Mouse (Mus musculus): ENCODE results near the gene Gpat2. TPM values are rescaled to one million over a fixed set of nuclear protein-coding genes. Genes with fewer than 3 reads are reported as not detected.
A peak's percentile ranks its signal among the peaks of the same experiment; 100 is the strongest.

The Gpat2 gene
- polyA plus RNA-seq, 1 experiment, result 0.85 TPM

GRCm38 (mm10) chr2:127482533-127482911 lies 57.5 kb downstream of the Gpat2 start:
- DNase-seq, result no peak
- H3K36me3 ChIP-seq (ENCODE audit: control insufficient read depth, insufficient read depth, low read length), result no peaks in the 10 kb centered on the region
- under 1% methylated on average over 21 of the region's 21 CpGs for WGBS
- peaks cover 9% of the 10 kb centered on the region for H3K27me3 ChIP-seq (ENCODE audit: control insufficient read depth, insufficient read depth, low read length)
- 0 out of 2 replicates have a peak overlapping the region, but pooled peaks have one; percentile 15 for H3K4me3 ChIP-seq (ENCODE audit: control insufficient read depth, insufficient read depth, low read length)
- no peak for TF ChIP-seq POLR2A (IDR thresholded peaks at IDR 0.05; ENCODE audit: control insufficient read depth, extremely low read depth, insufficient read depth, low read length, poor library complexity)
- TF ChIP-seq CTCF (IDR thresholded peaks at IDR 0.05; ENCODE audit: borderline replicate concordance, control insufficient read depth, extremely low read depth, insufficient read depth, low read length, poor library complexity), result no peak
- no peak overlapping the region for H3K27ac ChIP-seq (ENCODE audit: control insufficient read depth, insufficient read depth, low read length)
- H3K4me1 ChIP-seq (replicated peaks; ENCODE audit: control insufficient read depth, insufficient read depth, low read length), result peaks cover 10% of the 10 kb centered on the region

GRCm38 (mm10) chr2:127483001-127483400 lies 58.0 kb downstream of the Gpat2 start:
- Histone ChIP-seq H3K27me3 (ENCODE audit: control insufficient read depth, insufficient read depth, low read length) (peaks cover 9% of the 10 kb centered on the region), H3K4me1 (replicated peaks; ENCODE audit: control insufficient read depth, insufficient read depth, low read length) (peaks cover 10% of the 10 kb centered on the region), H3K4me3 (ENCODE audit: control insufficient read depth, insufficient read depth, low read length) (no peak overlapping the region), H3K27ac (ENCODE audit: control insufficient read depth, insufficient read depth, low read length) (no peak overlapping the region), H3K36me3 (ENCODE audit: control insufficient read depth, insufficient read depth, low read length) (no peaks in the 10 kb centered on the region)
- no peak for DNase-seq
- WGBS, result 2% methylated on average over 21 of the region's 21 CpGs
- no peak for TF ChIP-seq POLR2A (IDR thresholded peaks at IDR 0.05; ENCODE audit: control insufficient read depth, extremely low read depth, insufficient read depth, low read length, poor library complexity)
- TF ChIP-seq CTCF (IDR thresholded peaks at IDR 0.05; ENCODE audit: borderline replicate concordance, control insufficient read depth, extremely low read depth, insufficient read depth, low read length, poor library complexity), result no peak

GRCm38 (mm10) chr2:127484476-127485170 lies 59.6 kb downstream of the Gpat2 start:
- Histone ChIP-seq H3K4me1 (replicated peaks; ENCODE audit: control insufficient read depth, insufficient read depth, low read length) (peaks cover 10% of the 10 kb centered on the region), H3K27ac (ENCODE audit: control insufficient read depth, insufficient read depth, low read length) (no peak overlapping the region), H3K27me3 (ENCODE audit: control insufficient read depth, insufficient read depth, low read length) (peaks cover 9% of the 10 kb centered on the region), H3K36me3 (ENCODE audit: control insufficient read depth, insufficient read depth, low read length) (no peaks in the 10 kb centered on the region), H3K4me3 (ENCODE audit: control insufficient read depth, insufficient read depth, low read length) (no peak overlapping the region)
- DNase-seq, result peak; percentile 41
- no peak for TF ChIP-seq CTCF (IDR thresholded peaks at IDR 0.05; ENCODE audit: borderline replicate concordance, control insufficient read depth, extremely low read depth, insufficient read depth, low read length, poor library complexity)
- TF ChIP-seq POLR2A (IDR thresholded peaks at IDR 0.05; ENCODE audit: control insufficient read depth, extremely low read depth, insufficient read depth, low read length, poor library complexity), result no peak
- 13% methylated on average over 19 of the region's 19 CpGs for WGBS

Other genes with a start within 250 kb of the Gpat2 start
- gene 1810024B03Rik, start 216.9 kb upstream of the Gpat2 start, polyA plus RNA-seq (2012; rRNA removed), result 0.96 and 1.3 TPM in 2 replicates
- gene Snrnp200, start 216.8 kb upstream of the Gpat2 start, polyA plus RNA-seq (2012; rRNA removed), result 92.5 and 109 TPM in 2 replicates
- gene Ciao1, start 177.4 kb upstream of the Gpat2 start, polyA plus RNA-seq (2012; rRNA removed), result 95.3 and 107 TPM in 2 replicates
- 140 and 143 TPM in 2 replicates for gene Tmem127, start 177.3 kb upstream of the Gpat2 start, polyA plus RNA-seq (2012; rRNA removed)
- 55.8 and 81.8 TPM in 2 replicates for gene Stard7, start 155.0 kb upstream of the Gpat2 start, polyA plus RNA-seq (2012; rRNA removed)
- gene Dusp2, start 89.0 kb upstream of the Gpat2 start, polyA plus RNA-seq (2012; rRNA removed), result 163 and 212 TPM in 2 replicates
- gene Astl, start 86.6 kb upstream of the Gpat2 start, polyA plus RNA-seq (2012; rRNA removed), result 0.20 and 0.31 TPM in 2 replicates
- gene Adra2b, start 62.0 kb upstream of the Gpat2 start, polyA plus RNA-seq (2012; rRNA removed), result 0.13 and 0.20 TPM in 2 replicates
- 13.4 and 17.0 TPM in 2 replicates for gene Fahd2a, start 19.4 kb downstream of the Gpat2 start, polyA plus RNA-seq (2012; rRNA removed)
- gene Kcnip3, start 96.9 kb downstream of the Gpat2 start, polyA plus RNA-seq (2012; rRNA removed), result 4.4 and 4.7 TPM in 2 replicates
- 4.8 and 5.5 TPM in 2 replicates for gene Prom2, start 116.3 kb downstream of the Gpat2 start, polyA plus RNA-seq (2012; rRNA removed)
- gene Zfp661, start 161.9 kb downstream of the Gpat2 start, polyA plus RNA-seq (2012; rRNA removed), result 2.3 and 3.2 TPM in 2 replicates
- 84.0 and 91.9 TPM in 2 replicates for gene Mrps5, start 162.0 kb downstream of the Gpat2 start, polyA plus RNA-seq (2012; rRNA removed)
- gene Mal, start 231.5 kb downstream of the Gpat2 start, polyA plus RNA-seq (2012; rRNA removed), result 0.37 and 1.2 TPM in 2 replicates

All from thymus, adult 2 months (tissue).